Mouse (Mus musculus) hindbrain, embryonic 13.5 days (tissue): Measurements from ENCODE around the gene Magel2. TPM values are rescaled to one million over a fixed set of nuclear protein-coding genes. Genes with fewer than 3 reads are reported as not detected.

Experiments
- ATAC-seq: fragments of 200-750 bp; cut with Nextera tagmentation; 2 replicates; pipeline ENCODE4 v1.8.0; 2017; ENCODE audit warnings: moderate TSS enrichment; ENCODE audit not compliant: low FRiP score
- H3K27ac ChIP-seq: fragments of 300-500 bp; sonication (generic); 2 replicates; pipeline ENCODE4 v1.5.1; 2015; ENCODE audit warnings: inconsistent platforms, mild to moderate bottlenecking, moderate library complexity
- H3K27me3 ChIP-seq: fragments of 300-500 bp; sonication (generic); 2 replicates; pipeline ENCODE4 v1.6.1; 2015; ENCODE audit warnings: mild to moderate bottlenecking, inconsistent platforms
- H3K36me3 ChIP-seq: fragments of 300-500 bp; sonication (generic); 2 replicates; pipeline ENCODE4 v1.6.1; 2015; ENCODE audit warnings: mild to moderate bottlenecking, inconsistent platforms
- H3K4me1 ChIP-seq: fragments of 300-500 bp; sonication (generic); replicated peaks from 2 replicates; pipeline ENCODE4 v1.6.1; 2015; ENCODE audit warnings: inconsistent platforms
- H3K4me2 ChIP-seq: fragments of 300-500 bp; sonication (generic); 2 replicates; pipeline ENCODE4 v1.6.1; 2015; ENCODE audit warnings: inconsistent platforms, mild to moderate bottlenecking, moderate library complexity
- H3K4me3 ChIP-seq: fragments of 300-500 bp; sonication (generic); 2 replicates; pipeline ENCODE4 v1.5.1; 2015; ENCODE audit warnings: mild to moderate bottlenecking, inconsistent platforms
- H3K9ac ChIP-seq: fragments of 300-500 bp; sonication (generic); 2 replicates; pipeline ENCODE4 v1.6.1; 2015; ENCODE audit warnings: mild to moderate bottlenecking, inconsistent platforms
- H3K9me3 ChIP-seq: fragments of 300-500 bp; sonication (generic); 2 replicates; pipeline ENCODE4 v1.6.1; 2016; ENCODE audit warnings: inconsistent platforms
- WGBS: fragments of 180-500 bp; shearing (Covaris S2); methylation state at CpG from one replicate; pipeline ENCODE4 v1.1.7; 2015; 5-methylcytosine and 5-hydroxymethylcytosine counted together
- polyA plus RNA-seq: library from polyadenylated mRNA; unstranded; fragments of >200 nt; fragmentation: Nextera tagmentation; extraction: Ambion mirVana; gene quantifications from 2 replicates; pipeline ENCODE4 v1.2.1, GENCODE M21; 2015

Magel2 gene
- polyA plus RNA-seq, 1 experiment from 2014 or later = 16.3 TPM

- no peaks in the 10 kb centered on the region for H3K36me3 ChIP-seq
- H3K4me2 ChIP-seq = no peak overlapping the region
- no peak overlapping the region for H3K4me3 ChIP-seq
- no peak for ATAC-seq
- H3K9ac ChIP-seq = no peak overlapping the region
- no peak overlapping the region for H3K27ac ChIP-seq
- H3K9me3 ChIP-seq = no peaks in the 10 kb centered on the region
- no peaks in the 10 kb centered on the region for H3K27me3 ChIP-seq
- no peaks in the 10 kb centered on the region for H3K4me1 ChIP-seq
- 21% methylated on average over 8 of the region's 8 CpGs for WGBS
These were observed 51.5 kb downstream of the Magel2 start for GRCm38 (mm10) chr7:62428337-62428736.

Other genes starting within 250 kb of the Magel2 start
- gene Ndn, start 30.4 kb upstream of the Magel2 start, polyA plus RNA-seq = 501 and 528 TPM in 2 replicates
- 19.4 and 21.1 TPM in 2 replicates for gene Mkrn3, start 43.1 kb downstream of the Magel2 start, polyA plus RNA-seq
- 19.5 and 21.6 TPM in 2 replicates for gene Peg12, start 87.5 kb downstream of the Magel2 start, polyA plus RNA-seq